Mouse (Mus musculus) midbrain, embryonic 14.5 days (tissue): ENCODE measurements around the gene Nucb1. TPM values are rescaled to one million over a fixed set of nuclear protein-coding genes. Genes with fewer than 3 reads are reported as not detected.
A peak's percentile ranks its signal among the peaks of the same experiment; 100 is the strongest.
"Not testable (repeated sequence)": the region's sequence is repeated elsewhere in the genome, so short reads cannot be mapped to it uniquely, and the experiment has no call there.

Experiments
- ATAC-seq: fragments of 200-750 bp; cut with Nextera tagmentation; 2 replicates; pipeline ENCODE4 v1.8.0; 2017; ENCODE audit warnings: moderate number of reproducible peaks, moderate library complexity; ENCODE audit not compliant: low FRiP score, low TSS enrichment
- DNase-seq: peaks from one replicate; pipeline ENCODE4 v3.0.0-alpha.2; 2015
- H3K27ac ChIP-seq: fragments of 300-500 bp; sonication (generic); replicated peaks from 2 replicates; pipeline ENCODE4 v1.5.1; 2014; ENCODE audit warnings: mild to moderate bottlenecking, low read depth, low read length, moderate library complexity
- H3K27me3 ChIP-seq: fragments of 300-500 bp; sonication (generic); 2 replicates; pipeline ENCODE4 v1.6.1; 2014; ENCODE audit warnings: low read length, control low read depth, mixed read lengths; ENCODE audit not compliant: control insufficient read depth, insufficient read depth
- H3K36me3 ChIP-seq: fragments of 300-500 bp; sonication (generic); 2 replicates; pipeline ENCODE4 v1.6.1; 2014; ENCODE audit warnings: low read length, control low read depth; ENCODE audit not compliant: control insufficient read depth, insufficient read depth
- H3K4me1 ChIP-seq: fragments of 300-500 bp; sonication (generic); 2 replicates; pipeline ENCODE4 v1.6.1; 2014; ENCODE audit warnings: mild to moderate bottlenecking, antibody characterized with exemption, low read length, control low read depth; ENCODE audit not compliant: control insufficient read depth, insufficient read depth
- H3K4me2 ChIP-seq: fragments of 300-500 bp; sonication (generic); 2 replicates; pipeline ENCODE4 v1.6.1; 2014; ENCODE audit warnings: mild to moderate bottlenecking, low read length, moderate library complexity
- H3K4me3 ChIP-seq: fragments of 300-500 bp; sonication (generic); replicated peaks from 2 replicates; pipeline ENCODE4 v1.5.1; 2014; ENCODE audit warnings: low read depth, low read length
- H3K9ac ChIP-seq: fragments of 300-500 bp; sonication (generic); replicated peaks from 2 replicates; pipeline ENCODE4 v1.6.1; 2014; ENCODE audit warnings: mild to moderate bottlenecking, low read length, moderate library complexity
- H3K9me3 ChIP-seq: fragments of 300-500 bp; sonication (generic); 2 replicates; pipeline ENCODE4 v1.6.1; 2016; ENCODE audit warnings: low read length, control low read depth, mixed read lengths; ENCODE audit not compliant: control insufficient read depth
- WGBS: fragments of 180-500 bp; shearing (Covaris S2); extraction: QIAGEN DNeasy Blood & Tissue Kit; methylation state at CpG from one replicate; pipeline ENCODE4 v1.1.7; 2014; 5-methylcytosine and 5-hydroxymethylcytosine counted together
- polyA plus RNA-seq: library from polyadenylated mRNA; unstranded; fragments of >200 nt; fragmentation: Nextera tagmentation; extraction: Ambion mirVana; gene quantifications from 2 replicates; pipeline ENCODE4 v1.2.1, GENCODE M21; 2014

Nucb1 gene
- polyA plus RNA-seq, 1 experiment from 2014 or later = 89.5 TPM

DNA sequence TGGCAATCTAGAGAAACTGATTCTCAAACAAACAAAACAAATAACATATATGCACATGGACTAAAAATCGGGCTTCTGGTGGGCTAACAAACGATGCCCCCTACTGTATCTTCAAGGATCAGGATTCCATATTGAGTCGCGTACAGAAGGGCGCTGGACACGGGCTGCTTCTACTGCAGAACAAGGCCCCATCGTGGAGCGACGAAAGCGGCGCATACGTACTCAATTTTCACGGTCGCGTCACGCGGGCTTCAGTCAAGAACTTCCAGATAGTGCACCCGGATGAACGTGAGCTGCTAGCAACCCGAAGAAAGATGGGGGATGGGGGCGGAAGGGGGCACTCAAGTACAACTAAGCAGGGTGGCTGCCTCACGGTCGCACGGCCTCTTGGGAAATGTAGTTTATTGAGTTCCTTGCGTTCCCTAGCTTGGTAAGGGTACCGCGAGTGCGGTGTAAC lies 11.6 kb upstream of the Nucb1 start:
- Histone ChIP-seq H3K4me3 (peak overlapping the region; percentile 42), H3K36me3 (no peaks in the 10 kb centered on the region), H3K9ac (peak overlapping the region; percentile 51; the same call in 1 of the 2 replicates), H3K4me1 (peaks cover 12% of the 10 kb centered on the region), H3K27me3 (no peaks in the 10 kb centered on the region), H3K27ac (peak overlapping the region; percentile 83), H3K9me3 (no peaks in the 10 kb centered on the region), H3K4me2 (peak overlapping the region; percentile 58)
- ATAC-seq (peak; percentile 75), DNase-seq (peak; percentile 97)
- under 1% methylated on average over 28 of the region's 28 CpGs for WGBS

DNA sequence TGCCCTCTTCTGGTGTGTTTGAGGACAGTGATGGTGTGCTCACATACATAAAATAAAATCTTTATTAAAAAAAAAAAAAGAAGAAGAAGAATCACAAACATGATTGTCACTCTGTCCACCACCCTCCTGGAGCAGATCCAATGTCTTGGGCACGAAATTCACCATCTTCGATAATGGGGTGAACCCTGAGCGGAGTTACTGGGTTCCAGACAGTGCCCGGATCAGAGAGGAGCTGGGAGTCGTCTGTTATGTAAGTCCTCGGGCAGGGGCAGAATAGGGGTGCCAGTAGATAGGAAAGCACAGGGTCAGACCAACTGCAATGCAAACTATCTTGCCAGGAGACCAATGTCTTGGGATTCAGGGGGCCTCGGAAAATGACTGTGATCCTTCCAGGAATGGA lies 10.4 kb upstream of the Nucb1 start:
- WGBS = 94% methylated on average over 7 of the region's 7 CpGs
- Histone ChIP-seq H3K4me1 (peaks cover 11% of the 10 kb centered on the region), H3K9me3 (no peaks in the 10 kb centered on the region), H3K36me3 (no peaks in the 10 kb centered on the region), H3K27me3 (no peaks in the 10 kb centered on the region), H3K27ac (no peak overlapping the region), H3K9ac (no peak overlapping the region), H3K4me2 (no peak overlapping the region), H3K4me3 (no peak overlapping the region)
- no peak for DNase-seq
- ATAC-seq = no peak

DNA sequence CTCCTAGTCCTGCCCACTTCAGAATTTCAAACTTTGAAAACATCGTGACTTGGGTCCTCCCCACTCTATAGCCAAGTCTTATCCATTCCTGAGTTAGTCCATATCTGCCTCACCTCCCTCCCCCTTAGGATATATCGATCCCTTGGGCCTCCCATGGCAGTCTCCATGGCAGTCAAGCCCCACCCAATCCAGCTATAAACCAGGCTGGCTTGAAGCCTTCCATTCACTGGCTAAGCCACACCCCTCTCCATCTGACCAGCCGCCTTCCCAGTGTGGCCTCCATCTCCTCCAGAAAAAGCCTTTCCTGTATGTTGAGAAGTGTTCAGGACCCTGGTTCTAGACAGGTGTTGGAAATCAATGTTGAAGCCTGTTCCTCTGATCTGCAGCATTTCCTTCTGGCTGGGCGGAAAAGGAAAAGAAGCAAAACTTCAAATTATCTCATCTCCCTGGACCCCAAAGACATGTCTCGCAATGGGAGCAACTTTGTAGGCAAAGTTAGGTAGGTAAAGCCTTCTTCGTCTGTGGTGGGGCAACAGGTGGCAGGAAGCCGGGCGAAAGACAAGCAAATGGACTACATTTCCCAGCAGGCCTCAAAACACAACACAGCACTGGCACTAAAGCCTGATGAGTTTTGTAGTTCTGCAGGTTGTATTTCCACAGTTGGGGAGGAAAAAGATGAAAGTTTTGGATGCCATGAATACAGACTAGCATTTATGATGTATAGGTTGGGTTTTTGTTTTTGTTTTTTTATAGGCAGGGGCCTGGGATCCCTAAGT lies 9.3 kb upstream of the Nucb1 start:
- Histone ChIP-seq H3K9ac (no peak overlapping the region), H3K4me2 (no peak overlapping the region), H3K4me1 (peaks cover 3% of the 10 kb centered on the region; the same call in 1 of the 2 replicates), H3K4me3 (no peak overlapping the region), H3K27ac (no peak overlapping the region), H3K27me3 (no peaks in the 10 kb centered on the region), H3K36me3 (no peaks in the 10 kb centered on the region), H3K9me3 (no peaks in the 10 kb centered on the region)
- DNase-seq (peak; percentile 30), ATAC-seq (no peak)
- 82% methylated on average over 8 of the region's 8 CpGs for WGBS

DNA sequence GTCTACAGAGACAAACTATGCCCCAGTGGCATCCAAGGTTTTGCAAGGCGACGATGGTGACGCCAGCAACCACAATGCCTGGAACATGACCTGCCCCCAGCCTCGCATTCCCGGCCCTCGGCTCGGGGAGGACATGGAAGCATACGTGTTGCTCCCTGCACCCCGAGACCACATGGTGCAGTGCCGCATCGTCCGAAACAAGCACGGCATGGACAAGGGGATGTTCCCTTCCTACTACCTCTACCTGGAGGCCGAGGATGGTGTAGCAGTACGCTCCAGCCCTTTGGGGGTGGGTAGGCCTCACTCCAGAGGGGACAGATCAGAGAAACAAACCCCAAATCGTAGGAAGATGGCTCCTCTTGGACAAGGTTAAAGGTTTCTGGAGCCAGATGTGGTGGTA lies 8.4 kb upstream of the Nucb1 start:
- no peak overlapping the region for H3K27ac ChIP-seq
- DNase-seq (no peak), ATAC-seq (no peak)
- H3K36me3 ChIP-seq = no peaks in the 10 kb centered on the region
- WGBS = 91% methylated on average over 16 of the region's 16 CpGs
- no peak overlapping the region for H3K9ac ChIP-seq
- H3K9me3 ChIP-seq = no peaks in the 10 kb centered on the region
- H3K4me1 ChIP-seq = peaks cover 3% of the 10 kb centered on the region; the same call in 1 of the 2 replicates
- no peak overlapping the region for H3K4me2 ChIP-seq
- no peaks in the 10 kb centered on the region for H3K27me3 ChIP-seq
- H3K4me3 ChIP-seq = no peak overlapping the region

DNA sequence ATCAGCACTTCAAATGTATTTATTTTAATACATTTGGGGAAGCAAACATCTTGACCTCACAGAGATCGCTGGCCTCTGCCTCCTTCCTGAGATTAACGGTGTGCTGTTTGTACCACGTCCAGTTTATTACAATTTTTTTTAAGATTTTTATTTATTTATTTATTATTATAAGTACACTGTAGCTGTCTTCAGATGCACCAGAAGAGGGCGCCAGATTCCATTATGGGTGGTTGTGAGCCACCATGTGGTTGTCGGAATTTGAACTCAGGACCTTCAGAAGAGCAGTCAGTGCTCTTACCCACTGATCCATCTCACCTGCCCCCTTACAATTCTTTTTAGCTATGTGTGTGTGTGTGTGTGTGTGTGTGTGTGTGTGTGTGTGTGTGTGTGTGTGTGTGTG lies 6.6 kb upstream of the Nucb1 start:
- ATAC-seq, H3K27ac ChIP-seq, H3K4me2 ChIP-seq, H3K36me3 ChIP-seq, H3K9ac ChIP-seq, DNase-seq, H3K27me3 ChIP-seq, H3K4me3 ChIP-seq, H3K4me1 ChIP-seq, H3K9me3 ChIP-seq: not testable (repeated sequence)
- whole genome bisulfite sequencing = 72% methylated on average over 5 of the region's 5 CpGs

DNA sequence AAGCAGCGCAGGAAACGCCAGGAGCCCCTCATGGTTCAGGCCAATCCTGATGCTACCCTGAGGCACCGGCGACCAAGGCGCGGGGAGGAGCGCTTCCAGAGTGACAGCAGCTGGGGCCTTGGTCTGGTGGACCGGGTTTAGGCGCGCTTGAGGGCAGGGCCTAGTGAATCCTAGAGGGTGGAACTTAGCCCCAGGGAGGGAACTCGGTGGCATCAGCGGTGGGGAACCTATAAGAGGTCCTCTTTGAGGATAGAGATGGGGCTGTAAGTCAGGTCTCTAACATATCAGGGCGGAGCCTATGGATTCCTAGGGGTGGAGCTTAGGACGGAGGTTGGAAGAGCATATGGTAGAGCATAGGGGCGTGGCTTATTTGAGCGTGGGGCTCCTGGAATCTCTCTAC lies 5.2 kb upstream of the Nucb1 start:
- no peaks in the 10 kb centered on the region for H3K27me3 ChIP-seq
- H3K9ac ChIP-seq = no peak overlapping the region
- whole genome bisulfite sequencing = 27% methylated on average over 16 of the region's 16 CpGs
- no peak overlapping the region for H3K27ac ChIP-seq
- H3K4me3 ChIP-seq = no peak overlapping the region
- DNase-seq (no peak), ATAC-seq (no peak)
- H3K36me3 ChIP-seq = no peaks in the 10 kb centered on the region
- H3K9me3 ChIP-seq = no peaks in the 10 kb centered on the region
- no peak overlapping the region for H3K4me2 ChIP-seq
- no peaks in the 10 kb centered on the region for H3K4me1 ChIP-seq

DNA sequence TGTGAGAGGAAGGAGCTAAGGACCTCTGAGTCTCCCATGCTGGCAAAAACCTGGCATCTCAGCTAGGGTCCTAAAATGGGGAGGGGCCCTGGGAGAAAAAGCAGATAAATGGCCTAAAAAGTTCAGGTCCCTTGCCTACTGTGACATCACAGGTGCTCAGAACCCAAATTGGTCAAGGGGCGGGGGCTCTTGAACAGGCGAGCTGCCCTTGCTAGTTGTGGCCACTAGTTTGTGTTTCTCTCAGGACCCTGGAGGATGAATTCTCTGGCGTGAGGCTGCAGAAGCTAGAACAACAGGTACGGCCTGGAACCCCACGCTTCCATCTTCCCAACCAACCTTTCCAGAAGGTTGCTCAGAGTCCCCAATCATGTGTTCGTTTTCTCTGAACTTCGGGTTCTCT lies 4.2 kb upstream of the Nucb1 start:
- no peak overlapping the region for H3K4me2 ChIP-seq
- H3K4me3 ChIP-seq = no peak overlapping the region
- no peak for DNase-seq
- no peaks in the 10 kb centered on the region for H3K36me3 ChIP-seq
- H3K9ac ChIP-seq = no peak overlapping the region
- H3K27ac ChIP-seq = no peak overlapping the region
- WGBS = 89% methylated on average over 7 of the region's 7 CpGs
- H3K4me1 ChIP-seq = peaks cover 3% of the 10 kb centered on the region
- ATAC-seq = no peak
- H3K9me3 ChIP-seq = no peaks in the 10 kb centered on the region
- H3K27me3 ChIP-seq = no peaks in the 10 kb centered on the region

DNA sequence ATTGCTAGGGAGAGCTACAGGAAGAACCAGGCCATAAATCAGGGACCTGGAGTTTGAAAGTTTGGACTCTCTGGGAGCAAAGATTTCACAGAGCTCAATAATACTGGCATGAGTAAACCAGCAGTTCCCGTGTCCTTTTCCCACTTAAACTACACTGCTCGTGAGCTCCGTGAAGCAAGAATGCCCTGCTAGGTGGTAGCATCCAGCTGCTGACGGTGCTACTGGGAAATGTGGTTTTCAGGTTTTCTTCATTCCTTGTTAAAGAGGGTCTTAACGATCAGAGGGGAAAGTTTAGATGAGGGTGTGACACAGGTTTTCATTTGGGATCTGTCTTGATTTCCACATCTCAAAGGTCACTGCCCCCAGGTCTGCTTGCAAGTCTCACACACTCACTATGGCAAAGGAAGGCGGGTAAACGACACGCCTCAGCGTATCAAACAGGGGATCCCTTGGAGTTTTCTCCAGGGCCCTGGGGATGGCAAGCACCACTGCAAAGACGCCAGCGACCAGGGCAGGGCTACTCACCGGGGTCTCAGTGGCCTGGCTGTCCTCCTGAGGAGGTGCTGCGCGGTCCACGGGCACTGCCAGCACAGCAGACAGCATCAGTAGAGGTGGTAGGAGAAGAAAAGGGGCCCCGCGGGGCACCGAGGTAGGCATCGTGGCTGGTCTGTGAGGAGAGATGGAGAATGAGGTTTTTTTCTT lies 874 bp downstream of the Nucb1 start:
- 45% methylated on average over 19 of the region's 19 CpGs for WGBS

More for the DNA sequence above, 874 bp downstream of the Nucb1 start:
- no peaks in the 10 kb centered on the region for H3K9me3 ChIP-seq
- H3K9ac ChIP-seq = peak overlapping the region; percentile 84
- H3K4me1 ChIP-seq = peaks cover 10% of the 10 kb centered on the region
- ATAC-seq (peak; percentile 24; the same call in 1 of the 2 replicates), DNase-seq (no peak)
- peaks cover 15% of the 10 kb centered on the region for H3K36me3 ChIP-seq
- H3K27ac ChIP-seq = no peak overlapping the region; the same call in 1 of the 2 replicates
- no peaks in the 10 kb centered on the region for H3K27me3 ChIP-seq
- peak overlapping the region; percentile 73 for H3K4me3 ChIP-seq
- H3K4me2 ChIP-seq = peak overlapping the region; percentile 90
